Comparison of ENCODE assay signal across 10 mouse cellular contexts in genomic region chr13:83719635-83720291, GRCm38 (mm10).
DNase-seq lines count a peak whose midpoint lies in the region; ATAC-seq and TF ChIP-seq lines count a peak whose summit lies in the region.
"Had no signal": no experiment of that assay in that cellular context is flagged by ENCODE, and none has a peak within 500 bp of the region (broad histone marks: within the 10 kb centered on the region; RNA-seq: fewer than 3 reads in every experiment).

No protein-coding gene starts in this region.

- H3K9ac ChIP-seq in intestine, embryonic 14.5 days (ENCODE audit: low read length): no peak overlapping the region
- no peak overlapping the region for H3K9ac ChIP-seq in intestine, postnatal 0 days (ENCODE audit: low read depth, low read length)
- peak overlapping the region; percentile 100 for H3K9ac ChIP-seq in hindbrain, embryonic 14.5 days
- H3K9ac ChIP-seq in neural tube, embryonic 13.5 days: peak overlapping the region; percentile 100
- H3K9ac ChIP-seq: liver, embryonic 13.5 days had no signal

- H3K4me3 ChIP-seq in intestine, embryonic 14.5 days (ENCODE audit: low read depth, low read length): no peak overlapping the region
- H3K4me3 ChIP-seq in intestine, postnatal 0 days (ENCODE audit: low read depth, low read length): no peak overlapping the region
- H3K4me3 ChIP-seq in hindbrain, embryonic 14.5 days (replicated peaks; ENCODE audit: low read length): peak overlapping the region; percentile 90
- peak overlapping the region; percentile 84 for H3K4me3 ChIP-seq in neural tube, embryonic 13.5 days
- no peak overlapping the region for H3K4me3 ChIP-seq in thymus, adult 2 months (ENCODE audit: control insufficient read depth, insufficient read depth, low read length)
- H3K4me3 ChIP-seq: liver, embryonic 13.5 days had no signal

- 2% methylated on average over 24 of the region's 24 CpGs for WGBS in intestine, embryonic 14.5 days
- 5% methylated on average over 24 of the region's 24 CpGs for WGBS in intestine, postnatal 0 days
- WGBS in hindbrain, embryonic 14.5 days: 4% methylated on average over 24 of the region's 24 CpGs
- WGBS in neural tube, embryonic 13.5 days: under 1% methylated on average over 24 of the region's 24 CpGs
- 13% methylated on average over 24 of the region's 24 CpGs for WGBS in thymus, adult 2 months

- intact Hi-C loops in gastrocnemius, postnatal 36 days (cut with DNase I): loop anchor here (10.0 kb wide), 2 partner anchors 625 to 1035 kb away; no protein-coding TSS in a partner anchor

- DNase-seq in intestine, embryonic 14.5 days (ENCODE audit: low spot score): peak; percentile 58
- peak; percentile 55 for DNase-seq in embryo, embryonic 11 days
- peak; percentile 68 for DNase-seq in hindbrain, embryonic 14.5 days (ENCODE audit: low spot score)
- no peak for DNase-seq in thymus, adult 2 months
- no peak for DNase-seq in heart, adult 18-20 months
- no peak for DNase-seq in gastrocnemius, postnatal 36 days
- DNase-seq: kidney, postnatal 36 days; liver, embryonic 13.5 days had no signal

- H3K4me2 ChIP-seq in intestine, embryonic 14.5 days (ENCODE audit: low read length): no peak overlapping the region
- no peak overlapping the region for H3K4me2 ChIP-seq in intestine, postnatal 0 days (replicated peaks; ENCODE audit: low read depth)
- peak overlapping the region; percentile 87 for H3K4me2 ChIP-seq in hindbrain, embryonic 14.5 days (replicated peaks)
- H3K4me2 ChIP-seq in neural tube, embryonic 13.5 days: peak overlapping the region; percentile 69
- H3K4me2 ChIP-seq: liver, embryonic 13.5 days had no signal

- TF ChIP-seq POLR2A in thymus, adult 2 months (IDR thresholded peaks at IDR 0.05; ENCODE audit: control insufficient read depth, extremely low read depth, insufficient read depth, low read length, poor library complexity): no peak

- no peak overlapping the region for H3K27ac ChIP-seq in intestine, embryonic 14.5 days (ENCODE audit: low read depth)
- H3K27ac ChIP-seq in intestine, postnatal 0 days (ENCODE audit: low read depth, low read length): no peak overlapping the region
- H3K27ac ChIP-seq in hindbrain, embryonic 14.5 days: peak overlapping the region; percentile 100
- H3K27ac ChIP-seq in neural tube, embryonic 13.5 days (replicated peaks): peak overlapping the region; percentile 100
- no peak overlapping the region for H3K27ac ChIP-seq in thymus, adult 2 months (ENCODE audit: control insufficient read depth, insufficient read depth, low read length)
- H3K27ac ChIP-seq: liver, embryonic 13.5 days had no signal

- H3K27me3 ChIP-seq in intestine, embryonic 14.5 days (replicated peaks; ENCODE audit: control insufficient read depth, insufficient read depth, low read length): peaks cover 100% of the 10 kb centered on the region
- peaks cover 98% of the 10 kb centered on the region for H3K27me3 ChIP-seq in intestine, postnatal 0 days (replicated peaks; ENCODE audit: control insufficient read depth, insufficient read depth, low read length)
- H3K27me3 ChIP-seq in hindbrain, embryonic 14.5 days (ENCODE audit: control insufficient read depth, insufficient read depth, low read length): no peaks in the 10 kb centered on the region
- H3K27me3 ChIP-seq in neural tube, embryonic 13.5 days: peaks cover 15% of the 10 kb centered on the region; the same call in 1 of the 2 replicates
- peaks cover 15% of the 10 kb centered on the region for H3K27me3 ChIP-seq in thymus, adult 2 months (ENCODE audit: control insufficient read depth, insufficient read depth, low read length)

- no peak for TF ChIP-seq CTCF in intestine, postnatal 0 days (IDR thresholded peaks at IDR 0.05; ENCODE audit: low read depth)
- no peak for TF ChIP-seq CTCF in thymus, adult 2 months (IDR thresholded peaks at IDR 0.05; ENCODE audit: borderline replicate concordance, control insufficient read depth, extremely low read depth, insufficient read depth, low read length, poor library complexity)

- no peaks in the 10 kb centered on the region for H3K4me1 ChIP-seq in intestine, embryonic 14.5 days (replicated peaks; ENCODE audit: control insufficient read depth, insufficient read depth, low read length)
- H3K4me1 ChIP-seq in intestine, postnatal 0 days (replicated peaks; ENCODE audit: control insufficient read depth, insufficient read depth, low read length): no peaks in the 10 kb centered on the region
- H3K4me1 ChIP-seq in hindbrain, embryonic 14.5 days (replicated peaks; ENCODE audit: control insufficient read depth, insufficient read depth, low read length): peaks cover 3% of the 10 kb centered on the region; the same call in 1 of the 2 replicates
- H3K4me1 ChIP-seq in neural tube, embryonic 13.5 days (replicated peaks): peaks cover 38% of the 10 kb centered on the region
- H3K4me1 ChIP-seq in thymus, adult 2 months (replicated peaks; ENCODE audit: control insufficient read depth, insufficient read depth, low read length): no peaks in the 10 kb centered on the region
- H3K4me1 ChIP-seq: liver, embryonic 13.5 days had no signal

- H3K9me3 ChIP-seq in intestine, embryonic 14.5 days (ENCODE audit: control insufficient read depth, low read length): no peaks in the 10 kb centered on the region
- H3K9me3 ChIP-seq in intestine, postnatal 0 days (ENCODE audit: control insufficient read depth): no peaks in the 10 kb centered on the region
- no peaks in the 10 kb centered on the region for H3K9me3 ChIP-seq in hindbrain, embryonic 14.5 days (ENCODE audit: control insufficient read depth, low read length)
- H3K9me3 ChIP-seq in neural tube, embryonic 13.5 days: no peaks in the 10 kb centered on the region
- H3K9me3 ChIP-seq: liver, embryonic 13.5 days had no signal

- H3K36me3 ChIP-seq in intestine, embryonic 14.5 days (ENCODE audit: control insufficient read depth, insufficient read depth, low read length): no peaks in the 10 kb centered on the region
- no peaks in the 10 kb centered on the region for H3K36me3 ChIP-seq in intestine, postnatal 0 days (ENCODE audit: control insufficient read depth, insufficient read depth)
- no peaks in the 10 kb centered on the region for H3K36me3 ChIP-seq in hindbrain, embryonic 14.5 days (replicated peaks; ENCODE audit: control insufficient read depth, insufficient read depth)
- no peaks in the 10 kb centered on the region for H3K36me3 ChIP-seq in neural tube, embryonic 13.5 days
- no peaks in the 10 kb centered on the region for H3K36me3 ChIP-seq in thymus, adult 2 months (ENCODE audit: control insufficient read depth, insufficient read depth, low read length)
- H3K36me3 ChIP-seq: liver, embryonic 13.5 days had no signal

- ATAC-seq in intestine, embryonic 14.5 days (replicated peaks; ENCODE audit: low FRiP score, low TSS enrichment, low read depth): no peak
- ATAC-seq in intestine, postnatal 0 days: no peak
- ATAC-seq in hindbrain, embryonic 14.5 days (ENCODE audit: low FRiP score): no peak
- no peak for ATAC-seq in neural tube, embryonic 13.5 days (ENCODE audit: low read depth)

Comparison
In these comparisons a context has a peak if more than half of its experiments do, and no peak if none do; other contexts are left out.
1. DNase-seq: peak in intestine, embryonic 14.5 days (single experiment), embryo, embryonic 11 days (single experiment) and hindbrain, embryonic 14.5 days (single experiment); none in thymus, adult 2 months (single experiment), heart, adult 18-20 months (0 of 2) and gastrocnemius, postnatal 36 days (0 of 2).
2. H3K27ac ChIP-seq: peak in hindbrain, embryonic 14.5 days (single experiment) and neural tube, embryonic 13.5 days (single experiment); none in intestine, embryonic 14.5 days (single experiment), intestine, postnatal 0 days (single experiment) and thymus, adult 2 months (single experiment).
3. H3K4me2 ChIP-seq: peak in hindbrain, embryonic 14.5 days (single experiment) and neural tube, embryonic 13.5 days (single experiment); none in intestine, embryonic 14.5 days (single experiment) and intestine, postnatal 0 days (single experiment).
4. H3K4me3 ChIP-seq: peak in hindbrain, embryonic 14.5 days (single experiment) and neural tube, embryonic 13.5 days (single experiment); none in intestine, embryonic 14.5 days (single experiment), intestine, postnatal 0 days (single experiment) and thymus, adult 2 months (single experiment).
5. H3K9ac ChIP-seq: peak in hindbrain, embryonic 14.5 days (single experiment) and neural tube, embryonic 13.5 days (single experiment); none in intestine, embryonic 14.5 days (single experiment) and intestine, postnatal 0 days (single experiment).